Mouse (Mus musculus): ENCODE results near the gene Ripor2.

GRCm38 (mm10) chr13:24623631-24624030 lies 41.6 kb downstream of the Ripor2 start:
- TF ChIP-seq CTCF (IDR thresholded peaks at IDR 0.05; ENCODE audit: extremely low read depth, insufficient read length, insufficient replicate concordance, low read depth, low read length): no peak
- TF ChIP-seq POLR2A (IDR thresholded peaks at IDR 0.05; ENCODE audit: low read depth, low read length): no peak
